ENCODE assay signal across 21 mouse cellular contexts in the genomic region with DNA sequence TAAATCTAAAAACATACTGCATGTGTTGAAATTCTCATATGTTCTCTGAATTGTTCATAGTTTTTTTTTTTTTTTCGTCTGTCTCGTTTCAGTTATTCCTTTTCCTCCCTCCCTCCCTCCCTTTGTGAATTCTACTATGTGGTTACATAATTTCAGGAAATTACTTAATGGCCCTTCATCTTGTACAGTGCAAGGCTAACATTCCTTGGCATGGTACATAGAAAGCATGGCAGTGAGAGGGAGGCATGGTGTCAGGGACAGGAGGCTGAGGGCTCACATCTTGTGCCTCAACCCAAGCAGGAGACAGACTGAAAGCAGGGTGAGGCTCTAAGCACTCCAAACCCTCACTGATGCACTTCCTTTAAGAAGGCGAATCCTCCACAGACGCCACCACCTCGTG.
"Had no signal": no experiment of that assay in that cellular context is flagged by ENCODE, and none has a peak within 500 bp of the region (broad histone marks: within the 10 kb centered on the region; RNA-seq: fewer than 3 reads in every experiment).

No protein-coding gene starts in this region.

- ATAC-seq: intestine, embryonic 15.5 days; liver, postnatal 0 days; midbrain, embryonic 13.5 days; midbrain, embryonic 16.5 days had no signal

- DNase-seq: kidney, adult 11 months; kidney, adult 8-10 months; kidney, postnatal 10 days; kidney, postnatal 36 days; left cerebral cortex, postnatal 4 days; liver, postnatal 0 days; retina, postnatal 1 day; right cerebral cortex, postnatal 14 days; spleen, adult 18-20 months; thymus, postnatal 25 days had no signal

- H3K4me1 ChIP-seq: intestine, embryonic 15.5 days; limb, embryonic 12.5 days; limb, embryonic 15.5 days; midbrain, embryonic 10.5 days; neural tube, embryonic 13.5 days; stomach, embryonic 15.5 days had no signal

- H3K4me3 ChIP-seq: intestine, embryonic 15.5 days; kidney, embryonic 15.5 days; limb, embryonic 12.5 days; limb, embryonic 15.5 days; megakaryocyte, embryonic 14.5 days; midbrain, embryonic 10.5 days; midbrain, embryonic 13.5 days; myocyte; neural tube, embryonic 13.5 days; stomach, embryonic 15.5 days had no signal
